Mouse (Mus musculus) layer of hippocampus, postnatal 36 days (tissue): ENCODE results near the gene Zdhhc7. TPM values are rescaled to one million over a fixed set of nuclear protein-coding genes. Genes with fewer than 3 reads are reported as not detected.

Experiments used
- DNase-seq, 2 experiments: peaks; one replicate each; pipeline ENCODE4 v3.0.0; 2022
- total RNA-seq, 2 experiments: library from RNA; stranded (reverse); gene quantifications; 2 replicates each; pipeline ENCODE4 v1.2.3; 2021

Gene Zdhhc7
- total RNA-seq = 10 to 100 TPM; 35.8 to 37.7 TPM

DNA sequence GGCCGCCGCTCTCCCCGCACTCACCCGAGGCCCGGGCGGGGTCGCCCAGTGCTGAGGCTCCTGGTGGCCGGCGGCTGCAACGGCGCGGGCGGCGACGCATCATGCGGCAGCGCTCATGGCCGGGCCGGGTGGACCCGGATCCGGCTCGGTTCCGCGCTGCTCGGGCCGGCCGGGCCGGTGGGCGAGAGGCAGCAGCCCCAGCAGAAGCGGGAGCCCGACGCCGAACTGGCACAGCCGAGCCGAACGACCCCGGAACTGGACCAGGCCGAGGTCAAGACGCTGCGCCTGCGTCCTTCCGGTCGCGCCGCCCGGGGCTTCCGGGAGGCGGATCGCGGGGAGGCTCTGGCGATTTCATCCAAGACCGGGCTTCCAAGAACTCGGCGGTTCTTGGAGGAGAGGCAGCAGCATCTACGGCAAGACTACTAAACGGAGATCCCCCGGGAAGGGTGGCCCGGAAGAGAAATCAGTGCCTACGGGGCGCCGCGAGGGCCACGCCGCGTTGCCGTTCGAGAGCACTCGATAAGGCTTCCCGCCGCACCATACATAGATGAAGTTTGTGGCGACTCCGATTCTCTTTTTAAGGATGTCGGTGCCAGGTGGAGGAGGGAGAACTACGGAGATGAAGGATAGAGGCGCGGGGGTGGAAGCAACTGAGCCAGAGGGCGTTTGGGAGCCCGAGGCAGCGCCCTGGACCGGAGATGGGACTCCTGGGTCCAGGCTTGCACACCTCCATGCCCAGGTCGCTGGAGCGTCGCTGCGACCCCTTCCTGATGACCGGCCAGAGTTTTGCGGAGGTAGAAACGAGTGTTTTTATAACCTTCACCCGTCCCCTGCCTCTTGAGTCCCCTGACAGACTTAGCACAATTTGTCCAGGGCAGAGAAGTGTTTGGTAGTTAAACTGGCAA lies at the start of gene Zdhhc7:
Gene Zdhhc7 (minus strand): TSS at position 415 of the 905 bp plus-strand sequence.
- DNase-seq = peak; percentile 85

DNA sequence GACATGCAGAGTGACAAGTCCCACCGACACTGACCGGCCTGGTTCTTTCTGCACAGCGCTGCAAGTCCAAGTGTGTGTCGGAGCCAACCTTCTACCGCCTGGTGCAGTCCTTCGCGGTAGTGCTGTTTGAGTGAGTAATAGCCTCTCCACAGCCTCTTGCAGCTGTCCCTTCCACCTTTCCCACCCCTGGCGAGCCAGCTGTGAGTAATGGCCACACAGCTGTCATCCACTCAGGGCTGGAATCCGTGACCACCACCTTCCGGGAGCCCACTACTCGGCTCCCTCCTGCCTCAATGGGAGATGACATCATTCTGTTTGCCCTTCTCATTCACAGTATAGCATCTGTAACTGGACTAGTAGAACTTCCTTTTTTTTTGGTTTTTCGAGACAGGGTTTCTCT lies 48.7 kb upstream of the Zdhhc7 start:
- no peak for DNase-seq

DNA sequence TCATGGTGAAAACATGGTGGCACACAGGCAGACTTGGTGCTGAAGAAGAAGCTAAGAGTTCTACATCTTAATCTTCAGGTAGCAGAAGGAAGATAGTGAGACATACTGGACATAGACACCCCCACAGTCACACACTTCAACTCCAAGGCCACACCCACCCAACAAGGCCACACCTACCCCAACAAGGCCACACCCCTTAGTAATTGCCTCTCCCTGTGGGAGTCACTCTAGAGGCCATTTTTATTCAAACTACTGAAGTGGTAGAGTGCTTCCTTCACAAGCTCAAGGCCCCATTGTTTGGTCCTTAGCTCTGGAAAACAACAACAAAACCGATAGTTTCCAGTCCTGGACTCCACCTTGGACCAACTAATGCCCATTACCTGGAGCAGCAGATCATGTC lies 44.8 kb upstream of the Zdhhc7 start:
- DNase-seq = no peak

DNA sequence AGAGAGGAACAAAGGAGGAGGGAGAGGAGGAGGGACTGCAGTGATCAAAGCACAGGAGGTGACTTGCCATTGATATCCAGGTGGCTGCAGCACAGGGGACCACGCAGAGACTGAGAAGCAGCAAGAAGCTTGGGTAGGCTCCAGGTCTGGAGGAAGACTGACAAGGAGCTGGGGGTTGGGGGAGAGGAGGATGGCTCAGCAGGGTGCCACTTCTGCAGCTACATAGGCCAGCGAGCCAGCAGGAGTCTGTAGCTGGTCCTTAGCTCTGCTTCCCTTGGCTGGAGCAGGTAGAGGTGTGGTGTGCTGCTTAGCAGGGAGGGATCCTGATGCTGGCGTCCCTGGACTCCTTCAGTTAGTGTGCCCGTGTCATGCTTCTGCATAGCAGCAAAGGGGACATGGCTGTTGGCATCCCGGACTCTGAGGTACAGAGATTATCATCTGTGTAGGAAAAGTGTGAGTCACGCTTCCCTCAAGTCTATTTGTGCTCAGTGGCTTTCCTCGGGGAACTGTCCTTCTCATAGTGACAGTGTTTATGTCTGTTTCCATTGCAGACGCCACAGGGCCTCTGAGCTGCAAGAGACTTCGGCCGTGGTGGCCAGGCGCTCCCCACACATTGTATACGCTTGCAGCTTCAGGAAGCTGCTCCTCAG lies 43.5 kb upstream of the Zdhhc7 start:
- no peak for DNase-seq

DNA sequence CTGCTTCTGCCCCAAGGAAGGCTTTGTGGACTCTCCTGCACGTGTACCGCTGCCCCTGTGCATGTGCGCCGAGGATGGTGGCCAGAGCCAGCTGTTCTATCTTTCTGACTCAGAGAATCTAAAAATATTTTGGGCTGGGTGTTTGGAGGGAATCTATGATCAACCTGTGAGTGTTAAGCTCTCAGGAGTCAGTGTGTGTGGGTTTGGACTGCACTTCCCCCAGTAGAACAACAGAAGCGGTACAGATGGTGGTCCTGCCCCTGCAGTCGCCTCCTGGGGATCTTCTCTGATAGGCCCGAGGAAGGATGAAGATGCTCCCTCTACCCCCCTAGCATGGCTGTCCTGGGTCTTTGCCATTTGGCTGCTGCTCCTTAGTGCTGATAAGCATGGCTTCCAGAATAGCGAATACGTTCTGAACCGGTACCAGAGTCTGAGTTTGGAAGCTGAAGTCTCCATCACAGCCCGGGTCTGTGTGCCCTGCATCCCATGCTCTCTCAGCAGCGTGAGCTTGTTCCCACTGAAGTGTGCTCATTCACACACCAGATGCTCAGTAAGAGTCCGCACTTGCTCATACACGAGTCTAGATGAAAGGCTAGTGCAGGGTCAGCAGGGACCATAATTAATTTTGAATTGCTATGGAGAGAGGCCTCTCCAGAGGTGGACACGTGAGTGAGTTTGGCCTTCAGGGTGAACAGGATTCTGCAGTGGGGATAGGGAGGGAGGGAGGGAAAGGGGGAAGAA lies 42.8 kb upstream of the Zdhhc7 start:
- peak in 1 of 2 experiments; percentile 29 for DNase-seq

DNA sequence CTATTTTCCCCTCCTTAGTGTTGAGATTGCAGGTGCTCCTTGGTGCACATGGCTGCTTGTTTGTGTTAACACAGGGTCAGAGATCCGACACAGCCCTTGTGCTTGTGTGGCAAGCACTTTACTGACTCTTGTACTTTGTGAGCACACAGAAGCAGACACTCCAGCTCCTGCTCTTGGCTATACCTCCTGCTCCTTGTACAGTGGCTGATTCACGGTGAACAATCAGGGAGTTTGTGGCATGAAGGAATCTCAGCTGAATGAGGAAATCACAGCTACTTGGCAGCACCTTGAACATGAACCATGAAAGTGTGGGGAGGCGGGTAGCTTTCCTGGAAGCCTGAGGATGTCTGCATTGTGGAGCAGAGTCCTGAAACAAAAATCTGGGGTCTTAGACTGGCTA lies 39.5 kb upstream of the Zdhhc7 start:
- DNase-seq = no peak

DNA sequence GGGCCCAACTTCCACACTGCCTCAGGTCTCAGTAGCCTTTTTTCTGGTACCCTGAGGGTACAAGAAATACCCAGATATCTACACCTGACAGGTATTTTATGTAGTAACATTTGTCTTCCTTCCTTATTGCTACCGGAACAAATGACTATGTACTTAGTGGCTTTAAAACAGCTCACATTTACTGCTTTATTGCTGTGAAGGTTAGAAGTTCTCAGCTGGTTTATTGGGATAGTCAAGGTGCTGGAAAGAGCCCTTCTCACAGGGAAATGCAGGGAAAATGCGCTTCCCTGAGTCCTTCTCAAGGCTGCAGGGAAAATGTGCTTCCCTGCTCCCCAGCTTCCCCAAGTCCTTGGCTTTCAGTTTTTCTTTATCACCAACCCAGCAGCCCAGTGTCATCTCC lies 37.7 kb upstream of the Zdhhc7 start:
- DNase-seq = no peak

DNA sequence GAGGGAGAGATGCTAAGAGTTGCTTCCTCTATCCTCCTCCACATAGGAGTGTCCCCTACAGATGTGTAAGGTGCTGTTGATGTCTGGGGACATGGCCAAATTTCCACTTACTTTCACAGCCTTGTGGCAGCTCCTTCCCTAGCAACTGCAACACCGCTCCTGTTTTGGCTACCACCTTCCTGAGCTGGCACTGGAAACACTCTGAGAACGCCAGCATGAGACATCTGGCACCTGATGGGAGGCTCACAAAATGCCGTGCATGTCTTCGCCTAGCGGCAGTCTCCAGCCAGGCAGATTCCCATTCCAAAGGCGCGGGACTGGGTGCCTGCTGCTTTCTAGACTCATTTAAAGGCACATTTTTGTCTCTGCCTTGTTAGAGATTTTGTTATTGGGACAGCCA lies 35.3 kb upstream of the Zdhhc7 start:
- peak; percentile 50 to 52 for DNase-seq

DNA sequence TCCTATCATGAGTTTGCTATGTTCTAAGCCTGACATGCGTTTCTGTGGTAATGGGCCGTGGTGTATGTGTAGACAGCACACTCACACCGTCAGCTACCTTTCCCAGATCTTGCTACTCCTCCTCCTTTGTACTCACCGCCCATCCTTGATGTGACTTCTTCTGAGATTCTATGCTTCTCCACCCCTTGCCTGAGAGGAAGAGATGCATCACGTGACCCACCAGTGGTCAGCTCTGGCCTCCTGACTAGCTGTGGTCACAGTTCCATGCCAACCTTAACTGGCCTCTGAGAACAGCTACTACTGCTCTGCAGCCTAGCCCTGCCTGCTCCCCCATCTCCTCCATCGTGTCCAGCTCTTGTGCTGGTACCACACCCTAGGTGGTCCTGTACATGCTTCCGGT lies 34.4 kb upstream of the Zdhhc7 start:
- no peak for DNase-seq

DNA sequence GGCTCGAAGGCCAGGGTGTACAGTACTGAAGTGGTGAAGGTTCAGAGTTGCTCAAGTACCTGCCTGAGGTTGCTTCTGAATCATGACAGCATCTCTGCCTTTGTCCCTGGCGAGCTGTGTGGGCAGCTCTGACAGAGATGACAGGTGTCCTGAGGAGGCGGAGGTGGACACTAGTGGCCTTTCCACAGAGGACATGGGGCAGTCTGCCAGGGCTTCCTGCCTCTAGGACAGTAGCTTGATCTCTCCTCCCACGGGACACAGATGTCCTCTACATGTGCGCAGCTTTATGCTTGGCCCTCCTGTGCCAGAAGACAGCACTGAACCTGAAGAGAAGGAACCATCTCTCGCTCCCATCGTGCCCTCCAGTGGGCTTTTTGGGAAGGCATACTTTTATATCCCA lies 31.9 kb upstream of the Zdhhc7 start:
- DNase-seq = no peak

DNA sequence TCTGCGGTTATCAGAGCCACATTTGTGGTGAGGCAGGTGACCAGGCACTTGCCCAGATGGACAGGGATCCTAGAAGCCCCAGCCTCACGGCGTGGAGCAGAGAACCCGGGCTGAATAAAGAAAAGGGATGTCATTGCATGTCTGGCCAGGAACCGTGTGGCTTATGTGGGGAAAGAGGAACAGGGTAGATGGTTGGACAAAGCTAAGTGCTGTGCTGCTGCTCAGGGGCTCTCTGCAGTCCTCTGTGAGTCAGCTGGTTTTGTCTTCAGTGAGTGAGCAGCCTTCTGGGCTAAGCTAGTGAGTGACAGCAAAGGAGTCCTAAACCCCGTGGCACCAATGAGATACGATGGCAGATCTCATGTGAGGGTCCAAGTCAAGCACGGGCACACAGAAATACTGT lies 29.9 kb upstream of the Zdhhc7 start:
- no peak for DNase-seq

DNA sequence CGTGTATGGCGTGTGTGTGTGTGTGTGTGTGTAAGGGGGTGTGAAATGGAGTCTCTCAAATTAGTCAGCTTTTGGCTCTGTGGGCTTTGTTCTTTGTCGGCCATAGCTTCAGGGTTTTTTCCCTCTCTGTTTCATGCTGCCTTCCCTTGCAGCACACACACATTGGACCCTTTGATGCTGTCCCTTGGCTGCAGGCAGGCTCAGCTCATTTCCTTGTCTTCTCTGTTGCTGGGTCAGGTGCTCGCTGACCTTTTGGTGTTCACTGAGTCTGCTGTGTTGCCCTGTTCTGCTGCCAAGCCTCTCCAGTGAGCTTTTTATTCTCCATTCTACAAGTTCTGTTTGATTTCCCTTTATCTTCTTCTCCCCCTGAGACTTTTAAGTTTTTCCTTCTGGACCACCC lies 28.3 kb upstream of the Zdhhc7 start:
- DNase-seq = no peak

DNA sequence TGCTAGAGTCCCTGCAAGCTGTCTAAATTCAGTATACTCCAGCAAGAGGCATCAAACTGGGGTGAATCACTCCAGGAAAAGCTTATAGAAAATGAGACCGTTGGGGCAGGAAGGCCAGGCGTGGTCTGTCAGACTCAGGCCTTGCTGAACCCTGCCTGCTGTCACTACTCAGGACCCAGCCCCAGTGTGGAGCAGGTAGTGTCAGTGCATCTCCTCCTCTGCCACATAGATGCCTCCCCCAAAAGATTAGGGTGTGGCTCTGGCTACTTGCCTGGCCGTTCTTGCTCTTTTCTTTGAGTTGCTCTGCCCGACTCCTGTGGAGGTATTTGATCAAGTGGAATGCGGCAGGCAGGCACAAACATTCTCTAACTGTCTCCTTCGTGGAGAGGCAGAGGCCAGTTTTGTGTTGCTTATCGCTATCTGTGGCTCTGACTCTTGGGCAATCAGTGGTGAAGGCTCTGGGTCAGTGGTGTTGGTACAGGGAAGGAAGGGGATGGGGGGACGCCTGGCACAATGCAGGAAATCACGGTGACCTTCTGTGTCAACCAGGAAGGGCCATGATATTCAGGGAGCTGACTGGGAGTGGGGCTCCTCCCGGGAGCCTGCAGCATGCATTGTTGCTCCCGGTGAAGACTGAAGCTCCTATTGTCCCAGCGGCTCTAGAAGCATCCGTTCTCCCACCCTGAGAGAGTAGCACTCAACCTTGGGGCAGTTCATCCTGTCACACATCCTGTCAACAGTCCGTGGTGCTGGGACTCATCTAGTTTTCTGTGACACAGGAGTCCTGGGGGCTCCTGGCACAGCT lies 25.3 kb upstream of the Zdhhc7 start:
- DNase-seq = no peak

DNA sequence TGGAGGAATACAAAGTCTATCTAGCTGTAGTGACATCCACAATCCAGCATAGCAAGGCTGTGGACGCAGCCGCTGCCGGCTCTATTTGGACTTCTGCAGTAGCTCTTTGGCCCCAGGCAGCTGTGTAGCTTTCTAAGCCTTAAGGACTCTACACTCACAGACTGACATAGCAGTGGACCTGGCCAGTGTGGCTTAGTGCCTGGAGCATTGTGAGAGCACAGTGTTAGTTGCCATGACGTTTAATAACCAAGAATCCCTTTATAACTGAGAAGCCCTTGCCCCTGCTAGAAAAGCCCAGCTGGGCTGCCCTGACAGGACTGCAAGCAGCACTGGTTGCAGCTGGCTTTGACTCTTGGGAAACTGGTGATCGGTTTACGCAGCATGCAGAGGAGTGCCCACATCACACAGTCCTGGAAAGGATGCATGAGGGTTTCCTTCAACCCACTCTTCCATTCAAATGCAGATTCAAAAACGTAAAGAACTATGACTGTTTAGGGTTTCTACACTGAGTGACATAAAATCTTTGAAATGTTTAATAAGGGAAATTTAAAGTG lies 23.6 kb upstream of the Zdhhc7 start:
- DNase-seq = no peak

DNA sequence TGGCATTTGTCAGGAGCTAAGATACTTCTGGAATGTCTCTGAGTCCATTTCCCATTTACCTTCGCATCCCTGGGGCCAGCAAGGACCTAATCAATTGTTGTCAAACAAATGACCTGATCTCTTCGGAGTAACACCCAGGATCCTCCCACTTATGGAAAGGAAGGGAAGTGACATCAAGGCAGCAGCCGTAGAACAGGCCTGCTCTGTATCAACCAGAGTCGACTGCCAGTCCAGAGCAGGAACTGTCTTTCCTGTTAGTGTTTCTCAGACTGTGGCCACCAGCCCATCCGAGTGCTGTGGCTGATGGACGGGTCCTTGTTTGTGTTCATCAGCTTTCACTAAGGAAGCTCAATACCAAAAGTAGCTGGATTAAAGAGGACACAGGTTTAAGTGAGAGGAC lies 23.0 kb upstream of the Zdhhc7 start:
- DNase-seq = no peak

DNA sequence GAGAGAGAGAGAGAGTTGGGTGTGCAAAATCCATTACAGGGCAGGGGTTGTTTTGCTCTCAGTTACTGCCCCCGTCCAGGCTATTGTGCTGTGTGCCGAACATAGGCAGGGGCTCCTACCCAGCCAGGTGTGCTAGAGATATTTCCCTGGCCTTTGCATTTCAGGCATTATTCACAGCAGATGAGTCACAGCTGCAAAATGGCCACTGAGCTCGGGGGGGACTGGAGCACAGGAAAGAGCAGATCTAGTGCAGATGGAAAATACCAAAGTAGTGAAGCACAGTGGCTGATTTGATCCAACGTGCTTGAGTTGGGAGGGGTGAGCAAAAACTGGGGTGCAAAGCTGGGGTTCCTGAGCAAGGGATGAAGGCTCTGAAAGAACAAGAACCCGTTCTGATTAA lies 19.7 kb upstream of the Zdhhc7 start:
- no peak for DNase-seq

DNA sequence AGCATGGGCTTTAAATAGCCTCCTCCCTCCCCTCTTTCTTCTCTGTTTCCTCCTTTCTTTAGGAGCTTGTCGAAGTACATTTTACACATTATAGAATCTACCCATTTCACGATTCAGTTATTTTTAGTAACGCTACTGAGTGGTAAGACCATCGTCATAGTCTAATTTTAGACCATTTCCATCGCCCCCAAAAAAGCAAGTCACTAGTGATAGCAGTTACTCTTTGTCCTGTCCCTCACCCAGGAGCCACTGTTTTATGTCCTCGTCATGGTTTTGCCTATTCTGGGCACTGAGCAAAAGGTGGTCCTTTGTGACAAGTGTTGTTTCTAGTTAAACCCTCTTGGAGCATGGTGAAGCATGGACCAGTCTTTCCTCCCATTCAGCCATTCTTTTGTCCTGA lies 18.6 kb upstream of the Zdhhc7 start:
- no peak for DNase-seq

DNA sequence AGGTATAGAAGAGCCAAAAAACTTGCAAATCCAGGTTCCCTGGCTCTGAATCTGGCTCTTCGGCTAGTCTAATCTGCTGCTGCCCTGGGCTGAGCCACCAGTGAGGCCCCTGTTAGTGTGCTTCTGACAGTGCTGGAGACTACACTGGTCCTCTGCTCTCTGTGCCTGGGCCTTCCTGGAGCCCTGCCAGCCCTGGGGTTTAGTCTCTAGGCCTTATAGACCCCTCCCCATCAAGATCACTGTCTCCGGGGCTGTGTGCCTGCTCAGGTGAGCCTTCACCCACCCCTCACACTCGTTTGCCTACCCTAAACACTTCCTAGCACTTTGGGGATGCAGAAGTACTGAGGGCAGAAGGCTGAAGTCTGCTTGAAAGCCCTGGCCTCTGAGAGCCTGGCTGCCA lies 18.1 kb upstream of the Zdhhc7 start:
- no peak for DNase-seq

DNA sequence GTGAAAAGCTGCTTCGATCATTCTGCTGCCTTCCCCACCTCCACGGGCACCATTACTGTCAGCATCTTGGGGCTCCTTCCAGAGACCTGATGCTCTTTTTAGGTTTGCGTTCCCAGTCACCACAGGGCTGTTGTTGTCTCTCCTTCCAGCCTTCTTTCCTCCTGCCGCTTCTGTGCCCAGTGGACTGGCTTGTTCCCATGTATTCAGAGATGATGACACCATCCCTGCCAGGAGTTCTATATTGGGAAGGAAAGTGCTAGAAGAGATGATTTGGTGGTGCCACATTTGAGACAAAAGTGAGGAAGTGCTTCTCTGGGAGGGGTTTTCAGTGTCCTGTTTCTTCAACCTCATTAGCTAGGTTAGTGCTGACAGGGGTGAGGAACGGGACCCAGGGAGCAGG lies 17.6 kb upstream of the Zdhhc7 start:
- DNase-seq = no peak

DNA sequence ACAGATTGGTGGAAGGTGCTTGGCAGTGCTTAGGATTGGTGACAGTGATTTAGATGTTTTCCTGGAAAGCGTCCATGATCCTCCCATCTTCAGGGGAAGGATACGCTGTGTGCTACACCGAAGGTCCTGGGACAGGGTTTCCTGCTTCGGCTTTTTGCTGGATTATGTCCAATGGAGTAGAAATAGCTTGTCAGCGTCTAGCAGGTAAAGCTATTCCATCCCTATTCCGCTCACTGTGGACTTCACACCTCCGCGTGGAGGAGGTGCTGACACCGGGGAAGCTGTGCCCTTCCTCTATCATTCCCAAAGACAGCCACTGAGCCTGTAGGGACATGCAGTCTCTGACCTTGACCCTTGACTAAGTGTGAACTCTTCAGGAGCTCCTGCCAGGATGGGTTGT lies 16.9 kb upstream of the Zdhhc7 start:
- DNase-seq = no peak

DNA sequence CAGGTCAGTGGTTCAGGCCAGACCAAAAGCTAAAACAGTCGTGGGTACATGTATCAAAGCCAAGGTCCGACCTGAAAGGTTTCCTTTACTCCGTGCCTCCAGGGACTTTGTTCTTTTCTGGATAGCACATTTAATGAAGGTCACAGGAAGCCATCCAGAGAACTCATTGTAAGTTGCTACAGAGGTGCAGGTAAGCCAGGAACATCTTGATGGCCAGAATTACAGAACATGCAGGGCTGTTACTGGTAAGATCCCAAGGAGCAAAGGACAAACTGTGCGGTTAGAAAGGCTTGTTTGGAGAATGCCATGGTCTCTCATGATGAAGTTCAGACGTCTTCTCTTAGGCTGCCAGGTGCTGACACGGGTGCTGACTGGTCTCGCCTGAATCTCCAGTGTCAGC lies 15.3 kb upstream of the Zdhhc7 start:
- no peak for DNase-seq

DNA sequence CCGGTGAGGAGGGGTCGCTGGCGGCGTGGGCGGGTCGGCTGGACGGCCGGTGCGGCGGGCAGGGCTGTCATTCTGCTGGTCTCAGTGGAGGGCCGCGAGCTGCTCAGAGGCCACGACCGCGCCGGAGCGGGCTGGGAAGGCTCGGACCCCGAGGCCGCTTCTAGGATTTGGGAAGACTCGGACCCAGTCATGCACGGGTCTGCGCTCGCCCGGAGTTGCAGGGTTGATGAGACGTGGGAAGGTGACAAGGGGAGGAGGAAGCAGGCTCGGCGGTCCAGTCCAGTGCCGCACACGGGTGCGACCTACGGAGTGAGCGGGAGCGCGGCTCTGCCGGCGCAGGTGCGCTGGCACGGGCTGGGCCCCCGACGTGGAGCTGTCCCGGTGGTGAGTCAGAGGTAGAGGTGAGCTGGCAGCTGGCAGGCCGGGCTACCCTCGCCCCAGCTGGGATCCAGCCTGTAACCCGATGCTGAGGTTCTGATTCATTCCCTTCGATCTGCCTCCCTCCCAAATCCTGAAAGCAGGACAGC lies 13.1 kb upstream of the Zdhhc7 start:
- peak in 1 of 2 experiments; percentile 32 for DNase-seq
